Mouse (Mus musculus) ES-E14 (cell line): ENCODE measurements around the gene Pts. TPM values are rescaled to one million over a fixed set of nuclear protein-coding genes. Genes with fewer than 3 reads are reported as not detected.

Experiments
- DNase-seq: peaks from one replicate; pipeline ENCODE4 v3.0.0-alpha.2; 2013; ENCODE audit warnings: low read depth, low spot score
- H3K27ac ChIP-seq: 2 replicates; pipeline ENCODE4 v1.5.1; 2012; ENCODE audit warnings: low read depth, mild to moderate bottlenecking, low read length, moderate library complexity, mixed read lengths; ENCODE audit not compliant: poor library complexity, insufficient read depth, severe bottlenecking
- H3K36me3 ChIP-seq: 2 replicates; pipeline ENCODE4 v1.6.1; 2012; ENCODE audit warnings: mild to moderate bottlenecking, low read length, moderate library complexity, mixed read lengths; ENCODE audit not compliant: control insufficient read depth, poor library complexity, insufficient read depth, severe bottlenecking
- H3K4me1 ChIP-seq, 2 experiments: fragments of 150-350 bp in 1 of 2; sonication (generic) in 1 of 2; 2 replicates each; pipeline ENCODE4 v1.6.1; 2012; ENCODE audit warnings: low read length in 2 of 2, mild to moderate bottlenecking in 1 of 2, mixed read lengths in 1 of 2; ENCODE audit not compliant: control insufficient read depth in 2 of 2, insufficient read depth in 2 of 2, poor library complexity in 1 of 2
- H3K4me3 ChIP-seq, 2 experiments: fragments of 150-350 bp in 1 of 2; sonication (generic) in 1 of 2; 2 replicates each; pipeline ENCODE4 v1.5.1; 2012; ENCODE audit warnings: low read length in 2 of 2, low read depth in 1 of 2, mild to moderate bottlenecking in 1 of 2, mixed read lengths in 1 of 2; ENCODE audit not compliant: insufficient read depth in 1 of 2, poor library complexity in 1 of 2, severe bottlenecking in 1 of 2
- H3K9ac ChIP-seq: 2 replicates; pipeline ENCODE4 v1.6.1; 2012; ENCODE audit warnings: low read depth, mild to moderate bottlenecking, low read length, mixed read lengths; ENCODE audit not compliant: poor library complexity, insufficient read depth, severe bottlenecking
- H3K9me3 ChIP-seq: fragments of 150-350 bp; sonication (generic); 2 replicates; pipeline ENCODE4 v1.6.1; 2012; ENCODE audit warnings: low read depth, mild to moderate bottlenecking, low read length; ENCODE audit not compliant: control insufficient read depth, insufficient read depth
- CHD2 ChIP-seq: IDR thresholded peaks from 2 replicates; pipeline ENCODE4 v1.6.1; 2014; ENCODE audit warnings: mild to moderate bottlenecking, low read depth, low read length, inconsistent platforms
- HCFC1 ChIP-seq: IDR thresholded peaks from 2 replicates; pipeline ENCODE4 v1.6.1; 2012; ENCODE audit warnings: low read length, inconsistent platforms, borderline replicate concordance; ENCODE audit not compliant: insufficient read depth
- MAFK ChIP-seq: IDR thresholded peaks from 2 replicates; pipeline ENCODE4 v1.6.1; 2014; ENCODE audit warnings: mild to moderate bottlenecking, low read depth, low read length, inconsistent platforms; ENCODE audit not compliant: insufficient read depth
- ZC3H11A ChIP-seq: IDR thresholded peaks from 2 replicates; pipeline ENCODE4 v1.6.1; 2012; ENCODE audit warnings: low read depth, mild to moderate bottlenecking, inconsistent platforms, low read length, borderline replicate concordance
- ZNF384 ChIP-seq: IDR thresholded peaks from 2 replicates; pipeline ENCODE4 v1.6.1; 2012; ENCODE audit warnings: low read depth, low read length, inconsistent platforms
- in situ Hi-C, 2 experiments: fragments of 600-800 bp; cut with MboI; formaldehyde crosslinking; loops; one replicate each; pipeline ENCODE4 v1.15.1; 2025; ENCODE audit warnings: low sequenced_read_pairs in 2 of 2, inconsistent platforms in 1 of 2; ENCODE audit not compliant: unreplicated experiment in 2 of 2
- total RNA-seq: library from RNA; depleted of rRNA; stranded (reverse); fragments of 300-350 nt; gene quantifications from 2 replicates; pipeline ENCODE4 v1.2.3, GENCODE M21; 2012

The Pts gene
- total RNA-seq, 1 experiment = 6.8 TPM

DNA sequence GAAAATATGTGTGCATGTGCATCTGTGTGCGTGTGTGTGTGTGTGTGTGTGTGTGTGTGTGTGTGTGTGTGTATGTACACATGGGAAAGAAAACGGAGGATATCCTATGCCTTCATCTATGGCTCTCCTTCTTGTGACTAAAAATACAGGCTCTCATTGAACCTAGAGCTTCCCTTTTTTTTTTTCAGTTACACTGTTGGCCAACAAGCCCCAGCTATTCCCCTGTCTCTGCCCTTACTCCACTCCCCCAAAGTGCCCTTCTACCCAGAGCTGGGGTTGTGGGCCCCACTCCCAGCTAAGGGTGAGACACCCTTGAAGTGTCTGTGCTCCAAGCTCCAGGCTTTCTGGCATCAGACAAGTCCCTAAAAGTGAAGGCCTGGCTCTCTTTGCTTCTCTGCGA, 25.6 kb downstream of the Pts start:
- H3K4me1 ChIP-seq = no peaks in the 10 kb centered on the region
- no peak overlapping the region for H3K4me3 ChIP-seq
- in situ Hi-C loops = no loop called here

DNA sequence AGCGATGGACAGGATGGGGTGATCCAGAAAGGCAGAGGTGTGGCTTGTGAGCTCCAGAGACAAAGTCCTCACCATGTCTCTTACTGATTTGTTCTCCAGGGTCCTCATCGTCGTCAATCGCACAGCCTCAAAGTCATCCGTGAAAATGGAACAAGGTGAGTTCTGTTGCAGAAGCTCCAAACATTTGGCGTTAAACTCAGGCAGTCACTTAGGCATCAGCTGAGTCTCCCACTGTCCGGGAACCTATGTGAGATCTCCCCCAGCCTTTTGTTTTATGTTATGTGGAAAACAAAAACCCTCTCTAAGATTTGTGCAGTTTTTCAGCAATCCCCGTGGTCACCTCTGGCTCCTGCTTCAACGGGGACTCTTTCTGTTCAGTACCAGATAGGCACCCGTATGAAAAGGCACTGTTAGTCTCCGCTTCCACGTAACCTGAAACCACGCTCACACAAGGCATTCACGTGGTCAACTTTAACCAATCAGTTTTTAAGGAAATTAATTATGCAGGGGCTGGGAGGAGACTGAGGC, 27.5 kb downstream of the Pts start:
- Histone ChIP-seq H3K36me3 (no peaks in the 10 kb centered on the region; the same call in 1 of the 2 replicates), H3K9me3 (no peaks in the 10 kb centered on the region), H3K4me3 (no peak overlapping the region), H3K27ac (no peak overlapping the region), H3K4me1 (peaks cover 0 to 5% of the 10 kb centered on the region in 2 experiments; a peak in 2 of 4 replicates), H3K9ac (no peak overlapping the region)
- in situ Hi-C loops = no loop called here
- TF ChIP-seq ZNF384 (no peak), MAFK (no peak), CHD2 (no peak), HCFC1 (no peak), ZC3H11A (no peak)
- DNase-seq = no peak

More for the DNA sequence above, 25.6 kb downstream of the Pts start:
- no peak for TF ChIP-seq MAFK
- no peak for TF ChIP-seq ZC3H11A
- TF ChIP-seq ZNF384 = no peak
- H3K36me3 ChIP-seq = no peaks in the 10 kb centered on the region; the same call in 1 of the 2 replicates
- H3K9ac ChIP-seq = no peak overlapping the region
- H3K9me3 ChIP-seq = no peaks in the 10 kb centered on the region
- no peak for DNase-seq
- H3K27ac ChIP-seq = no peak overlapping the region

DNA sequence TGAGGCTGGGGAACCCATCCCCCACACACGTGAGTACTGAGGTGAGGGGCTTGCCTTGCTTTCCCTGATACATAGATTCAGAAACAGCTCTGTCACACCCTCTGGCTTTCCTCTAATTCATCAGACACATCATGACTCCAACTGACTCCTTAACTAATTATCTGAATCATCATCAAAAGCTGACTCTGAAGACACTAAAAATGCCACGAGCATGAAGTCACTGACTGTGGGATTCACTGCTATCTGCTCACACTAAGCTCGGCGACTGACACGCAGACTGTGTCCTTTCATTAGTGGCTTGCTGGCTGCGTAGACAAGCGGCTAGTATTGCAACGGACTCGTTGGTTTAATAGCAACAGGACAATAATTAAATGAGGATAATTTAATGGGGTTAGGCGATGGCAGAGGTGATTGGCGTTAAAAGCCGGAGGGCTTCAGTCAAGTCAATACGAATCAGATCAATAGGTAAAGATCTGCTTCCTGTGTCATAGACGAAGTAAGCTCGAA, 28.0 kb downstream of the Pts start:
- Histone ChIP-seq H3K9ac (no peak overlapping the region), H3K4me1 (peaks cover 0 to 8% of the 10 kb centered on the region in 2 experiments; a peak in 2 of 4 replicates), H3K9me3 (no peaks in the 10 kb centered on the region), H3K36me3 (no peaks in the 10 kb centered on the region; the same call in 1 of the 2 replicates), H3K27ac (no peak overlapping the region), H3K4me3 (no peak overlapping the region)
- in situ Hi-C loops = no loop called here
- TF ChIP-seq ZC3H11A (no peak), CHD2 (no peak), ZNF384 (no peak), MAFK (no peak), HCFC1 (no peak)
- no peak for DNase-seq

DNA sequence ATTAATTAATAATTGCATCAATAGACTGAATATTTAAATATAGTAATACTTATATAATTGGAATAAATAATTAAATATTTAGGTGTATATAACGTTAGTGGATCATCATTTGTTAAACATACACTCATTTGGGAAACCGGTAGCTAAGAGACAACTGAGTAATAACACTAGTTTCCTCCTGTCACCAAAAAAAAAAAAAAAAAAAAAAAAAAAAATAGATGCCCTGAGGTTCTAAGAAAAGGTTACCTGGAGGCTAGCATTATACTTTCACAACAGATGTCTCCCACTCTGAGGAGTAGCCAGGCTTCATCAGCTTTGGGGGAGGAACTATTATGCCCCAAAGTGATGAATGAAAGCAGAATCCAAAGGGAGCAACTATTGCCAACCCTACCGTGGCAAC, 28.7 kb downstream of the Pts start:
- H3K9ac ChIP-seq = no peak overlapping the region
- DNase-seq = no peak
- H3K36me3 ChIP-seq = no peaks in the 10 kb centered on the region; the same call in 1 of the 2 replicates
- no peak for TF ChIP-seq CHD2
- TF ChIP-seq ZNF384 = no peak
- TF ChIP-seq HCFC1 = no peak
- TF ChIP-seq MAFK = no peak
- TF ChIP-seq ZC3H11A = no peak
- peaks cover 4 to 13% of the 10 kb centered on the region in 2 experiments; a peak in 3 of 4 replicates for H3K4me1 ChIP-seq
- no peak overlapping the region for H3K4me3 ChIP-seq
- no peaks in the 10 kb centered on the region for H3K9me3 ChIP-seq
- no peak overlapping the region for H3K27ac ChIP-seq
- in situ Hi-C loops = no loop called here

DNA sequence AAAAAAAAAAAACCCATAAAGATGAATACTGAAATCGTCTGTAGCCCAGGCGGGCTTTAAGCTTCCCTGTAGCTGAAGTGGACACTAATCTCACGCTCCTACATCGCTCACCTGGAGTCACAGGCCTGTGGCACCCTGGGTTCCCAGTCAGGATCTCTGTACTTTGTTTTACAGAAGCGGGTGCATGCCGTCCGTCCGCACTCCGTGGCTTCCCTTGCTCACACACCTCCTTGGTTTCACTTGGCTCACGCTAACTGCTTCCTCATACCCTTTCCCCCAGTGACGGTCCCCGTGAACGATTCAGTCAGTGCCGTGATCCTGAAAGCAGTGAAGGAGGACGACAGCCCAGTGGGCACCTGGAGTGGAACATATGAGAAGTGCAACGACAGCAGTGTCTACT, 29.7 kb downstream of the Pts start:
- Histone ChIP-seq H3K4me3 (no peak overlapping the region), H3K9me3 (no peaks in the 10 kb centered on the region), H3K36me3 (no peaks in the 10 kb centered on the region; the same call in 1 of the 2 replicates), H3K9ac (no peak overlapping the region), H3K4me1 (peaks cover 6 to 18% of the 10 kb centered on the region in 2 experiments; a peak in 3 of 4 replicates), H3K27ac (no peak overlapping the region)
- in situ Hi-C loops = no loop called here
- DNase-seq = no peak
- no peak for TF ChIP-seq ZNF384
- TF ChIP-seq ZC3H11A = no peak
- TF ChIP-seq CHD2 = no peak
- no peak for TF ChIP-seq MAFK
- TF ChIP-seq HCFC1 = no peak
